Mouse (Mus musculus) heart, postnatal 4 days (tissue): ENCODE measurements around the gene G430095P16Rik. TPM values are rescaled to one million over a fixed set of nuclear protein-coding genes. Genes with fewer than 3 reads are reported as not detected.

Experiments used
- DNase-seq: peaks from one replicate; pipeline ENCODE4 v3.0.0; 2021
- total RNA-seq, 2 experiments: library from RNA; stranded (reverse); gene quantifications; 2 replicates each; pipeline ENCODE4 v1.2.3; 2021

G430095P16Rik gene
- 1 to 10 TPM; 1.1 to 1.3 TPM for total RNA-seq

DNA sequence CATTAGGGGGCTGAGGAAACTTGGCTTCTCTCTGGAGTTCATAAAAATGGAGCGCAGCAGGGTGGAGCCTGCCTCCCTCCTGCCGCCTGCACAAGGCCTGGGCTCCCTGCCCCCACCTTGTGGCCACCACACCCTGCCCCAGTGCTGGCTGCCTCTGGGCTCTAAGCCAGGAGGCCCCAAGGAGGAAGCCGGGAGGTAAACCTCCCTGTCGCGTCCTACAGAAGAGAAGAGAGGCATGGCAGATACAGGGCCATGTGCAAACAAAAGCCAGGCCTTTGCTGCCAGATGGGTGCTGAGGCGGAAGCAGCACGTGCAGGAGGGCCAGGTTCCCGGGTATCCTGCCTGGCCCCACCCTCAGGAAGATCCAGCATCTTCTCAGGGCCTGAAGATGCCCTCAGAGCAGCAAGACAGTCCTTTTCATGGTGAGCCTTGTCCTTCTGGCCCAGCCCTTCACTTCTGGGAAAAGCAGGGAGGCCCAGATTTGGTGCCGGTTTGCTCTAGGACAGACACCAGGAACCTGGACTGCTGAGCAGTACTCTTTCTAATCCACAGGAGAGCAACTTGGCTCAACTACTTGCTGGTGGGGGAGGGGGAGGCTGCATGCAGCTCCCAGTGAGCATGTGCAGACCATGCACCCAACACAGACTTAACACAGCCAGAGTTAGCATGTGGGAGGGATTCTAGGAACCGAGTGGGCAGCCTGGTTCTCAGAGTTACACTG is at the start of gene G430095P16Rik:
Gene G430095P16Rik (plus strand): TSS at position 158 of the 721 bp plus-strand sequence.
- peak; percentile 84 for DNase-seq

DNA sequence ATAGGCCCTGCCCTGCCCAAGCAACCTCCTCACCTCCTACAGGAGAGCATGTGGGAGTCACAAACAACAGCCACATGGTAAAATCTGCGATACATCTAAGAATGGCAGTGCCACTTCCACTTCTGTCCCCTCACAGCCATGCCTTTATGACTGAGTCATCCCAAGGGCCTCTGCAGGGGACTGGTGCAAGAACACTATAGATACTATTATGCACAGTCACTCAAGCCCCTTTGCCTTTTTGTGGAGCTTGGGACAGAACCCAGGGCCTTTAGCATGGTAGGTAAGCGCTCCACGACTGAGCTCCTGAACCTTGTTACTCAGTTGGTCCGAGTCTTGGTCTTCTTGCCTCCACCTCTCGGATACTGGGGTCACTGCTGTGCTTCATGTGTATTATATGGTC is 45.5 kb upstream of the G430095P16Rik start:
- DNase-seq: no peak

DNA sequence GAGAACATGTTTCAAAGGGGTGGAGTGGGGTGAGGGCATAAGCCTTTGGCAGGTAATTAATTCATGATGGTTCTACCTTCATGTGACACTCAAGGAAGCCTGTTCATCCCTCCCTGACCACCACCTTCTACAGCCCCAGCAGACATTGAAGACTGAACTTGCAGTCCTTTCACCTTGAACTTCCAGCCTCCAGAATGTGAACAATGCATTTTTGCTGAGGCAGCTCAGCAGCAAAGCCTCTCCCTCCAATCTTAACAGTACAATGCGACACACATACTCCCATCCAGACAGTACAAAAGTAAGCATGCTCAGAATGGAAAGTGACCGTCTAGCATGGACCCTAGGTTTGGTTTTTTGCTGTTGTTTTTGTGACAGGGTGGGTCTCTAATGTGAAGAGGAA is 41.3 kb upstream of the G430095P16Rik start:
- DNase-seq: no peak

- DNase-seq: no peak
Observed at GRCm38 (mm10) chr8:84682257-84682656, 40.5 kb upstream of the G430095P16Rik start.

- DNase-seq: no peak
Observed at GRCm38 (mm10) chr8:84684537-84684936, 38.3 kb upstream of the G430095P16Rik start.

- DNase-seq: no peak
Observed at GRCm38 (mm10) chr8:84686191-84687002, 36.4 kb upstream of the G430095P16Rik start, which contains the start of gene Trmt1. Gene Trmt1, plus strand, starts transcription at chr8:84686307.

- peak; percentile 43 for DNase-seq
Observed at GRCm38 (mm10) chr8:84687003-84687704, 35.7 kb upstream of the G430095P16Rik start.

DNA sequence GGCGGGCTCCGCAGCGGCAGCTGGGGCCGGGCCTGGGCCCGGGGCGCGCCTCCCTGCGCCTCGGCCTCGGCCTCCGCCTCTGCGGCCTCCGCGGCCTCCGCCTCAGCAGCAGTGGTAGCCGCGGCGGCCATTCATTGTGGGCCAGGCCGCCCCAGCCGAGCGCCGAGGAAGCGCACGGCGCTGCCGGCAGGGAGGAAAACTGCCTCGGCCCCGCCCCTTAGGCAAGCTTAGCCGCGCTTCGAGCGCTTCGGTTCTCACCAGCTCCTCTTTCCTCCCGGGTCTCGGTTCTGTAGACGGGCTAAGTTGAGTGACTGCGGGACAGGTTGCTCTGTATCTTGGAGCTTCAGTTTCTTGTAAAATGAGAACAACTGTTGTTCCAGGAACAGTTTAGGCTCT is 35.1 kb upstream of the G430095P16Rik start, which contains the start of gene Nacc1:
Gene Nacc1 (minus strand): TSS at position 158 of the 396 bp plus-strand sequence.
- peak; percentile 91 for DNase-seq

DNA sequence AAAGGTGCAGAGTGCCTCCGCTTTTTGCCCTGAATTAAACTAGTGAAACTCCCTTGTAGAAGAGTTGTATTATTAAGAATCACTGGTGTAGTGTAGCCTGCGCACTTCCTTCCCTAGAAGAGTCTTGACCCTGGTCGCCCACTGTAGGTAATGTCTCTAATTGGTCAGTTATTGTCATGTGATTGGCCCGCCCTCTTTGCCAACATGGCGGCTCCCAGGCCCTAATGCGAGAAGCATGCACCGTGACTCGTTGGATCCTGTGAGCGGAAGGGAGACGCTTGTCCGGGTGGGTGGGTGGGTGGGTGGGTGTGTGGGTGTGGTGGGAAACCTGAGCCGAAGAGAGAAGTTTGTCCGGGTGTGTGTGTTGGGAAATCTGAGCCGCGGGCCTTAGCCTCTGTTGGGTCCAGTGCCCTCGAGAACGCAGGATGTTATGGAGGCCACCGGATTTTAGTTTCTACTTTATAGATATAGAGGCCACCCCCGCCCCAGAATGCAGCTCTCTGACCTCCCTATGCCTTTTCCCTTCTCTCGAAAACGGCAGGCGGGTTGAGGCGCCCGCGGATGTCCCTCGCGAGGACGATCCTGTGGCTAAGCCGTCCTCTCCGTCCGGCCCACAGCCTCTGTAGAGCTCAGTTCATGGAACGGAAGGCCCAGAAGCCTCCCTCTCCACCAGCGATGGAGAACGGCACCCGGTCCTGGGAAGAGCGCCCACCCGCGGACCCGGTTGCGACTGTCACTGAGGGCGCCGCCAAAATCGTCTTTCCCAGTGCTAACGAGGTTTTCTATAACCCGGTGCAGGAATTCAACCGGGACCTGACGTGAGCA is 33.5 kb upstream of the G430095P16Rik start:
- DNase-seq: peak; percentile 92

DNA sequence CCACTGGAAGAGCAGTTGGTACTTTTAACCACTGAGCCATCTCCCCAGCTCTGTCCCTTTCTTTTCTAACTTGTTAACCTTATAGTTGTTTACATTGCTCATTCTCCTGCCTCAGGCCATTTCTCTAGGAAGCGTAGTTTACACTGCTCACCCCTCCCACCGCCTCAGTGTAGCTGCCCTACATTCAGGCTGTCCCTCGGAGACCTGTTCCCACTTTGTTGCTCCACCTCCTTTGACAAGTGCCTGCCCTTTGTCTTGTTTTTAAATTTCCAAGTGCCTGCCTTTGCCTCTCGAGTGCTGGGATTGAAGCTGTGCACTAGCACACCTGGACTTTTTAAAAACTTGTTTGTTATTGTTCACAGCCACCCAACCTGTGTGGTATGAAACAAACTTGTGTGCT is 29.5 kb upstream of the G430095P16Rik start:
- no peak for DNase-seq

DNA sequence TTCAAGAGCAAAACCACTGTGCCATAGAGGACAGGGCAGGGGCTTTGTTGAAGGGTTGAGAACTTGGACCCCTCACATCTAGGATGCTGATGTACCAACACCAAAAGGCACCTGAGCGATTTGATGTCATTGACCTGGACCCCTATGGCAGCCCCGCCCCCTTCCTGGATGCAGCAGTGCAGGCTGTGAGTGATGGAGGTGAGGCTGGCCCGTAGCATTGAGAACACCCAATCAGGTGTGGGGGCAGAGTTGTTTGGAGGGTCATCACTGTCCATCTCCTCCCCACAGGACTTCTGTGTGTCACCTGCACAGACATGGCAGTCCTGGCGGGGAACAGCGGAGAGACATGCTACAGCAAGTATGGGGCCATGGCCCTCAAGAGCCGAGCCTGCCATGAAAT is 27.7 kb upstream of the G430095P16Rik start:
- no peak for DNase-seq

- peak; percentile 66 for DNase-seq
Observed at GRCm38 (mm10) chr8:84697166-84698130, 25.4 kb upstream of the G430095P16Rik start.

GRCm38 (mm10) chr8:84698288-84698687 is 24.5 kb upstream of the G430095P16Rik start:
- no peak for DNase-seq

DNA sequence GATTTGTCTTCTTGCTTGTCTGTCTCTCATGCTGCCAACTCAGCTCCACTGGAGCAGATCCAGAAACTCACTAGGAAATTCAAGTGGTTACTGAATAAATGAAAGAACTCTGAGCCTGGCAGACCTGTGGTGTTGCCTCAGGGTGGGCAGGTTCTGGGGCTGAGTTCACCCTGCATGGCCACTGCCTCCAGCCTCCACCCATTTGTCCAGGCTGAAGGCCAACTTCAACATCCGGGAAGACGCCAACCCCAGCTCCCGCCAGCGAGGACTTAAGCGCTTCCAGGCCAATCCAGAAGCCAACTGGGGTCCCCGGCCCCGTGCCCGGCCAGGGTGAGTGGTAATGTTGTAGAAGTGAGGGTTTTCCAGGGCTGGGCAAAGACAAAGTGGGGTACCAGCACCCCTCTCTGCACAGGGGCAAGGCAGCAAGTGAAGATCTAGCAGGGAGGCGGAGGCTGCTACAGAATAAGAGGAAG is 23.8 kb upstream of the G430095P16Rik start:
- DNase-seq: peak; percentile 72

DNA sequence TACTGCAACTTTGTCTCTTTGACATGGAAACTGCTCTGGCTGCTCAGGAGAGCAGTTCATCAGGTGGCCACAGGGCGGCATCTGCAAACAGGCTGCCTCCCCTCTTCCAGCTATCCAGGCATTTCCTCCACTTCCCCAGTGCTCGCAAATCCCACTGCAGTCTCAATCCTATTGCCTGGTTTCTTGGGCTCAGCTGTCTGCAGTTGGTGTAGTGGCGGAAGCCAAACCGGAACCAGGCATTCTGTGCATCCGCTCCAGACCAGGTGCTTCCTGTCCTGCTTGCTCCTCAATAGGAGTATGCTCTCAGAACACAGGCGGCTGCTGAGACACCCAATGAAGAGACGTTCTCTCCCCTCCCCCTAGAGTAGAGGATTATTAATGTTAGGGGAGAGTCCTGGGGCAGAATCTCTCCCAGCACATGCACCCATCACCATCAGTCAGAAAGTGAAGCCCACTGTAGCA is 22.9 kb upstream of the G430095P16Rik start:
- DNase-seq: peak; percentile 79

DNA sequence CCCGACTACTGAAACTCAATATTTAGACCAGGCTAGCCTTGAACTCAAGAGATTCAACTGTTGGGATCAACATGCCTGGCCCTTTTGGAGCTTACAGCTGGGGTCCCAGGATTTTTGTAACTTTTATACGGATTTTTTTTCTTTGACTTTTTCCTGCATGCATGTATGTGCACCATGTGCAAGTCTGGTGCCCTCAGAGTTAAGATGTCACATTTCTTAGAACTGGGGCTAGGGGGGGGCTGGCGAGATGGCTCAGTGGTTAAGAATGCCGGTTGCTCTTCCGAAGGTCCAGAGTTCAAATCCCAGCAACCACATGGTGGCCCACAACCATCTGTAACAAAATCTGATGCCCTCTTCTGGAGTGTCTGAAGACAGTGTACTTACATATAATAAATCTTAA is 22.3 kb upstream of the G430095P16Rik start:
- DNase-seq: no peak

GRCm38 (mm10) chr8:84700941-84701911 is 21.6 kb upstream of the G430095P16Rik start, which contains the start of gene Lyl1:
Gene Lyl1, plus strand, starts transcription at chr8:84701457.
- peak; percentile 81 for DNase-seq

DNA sequence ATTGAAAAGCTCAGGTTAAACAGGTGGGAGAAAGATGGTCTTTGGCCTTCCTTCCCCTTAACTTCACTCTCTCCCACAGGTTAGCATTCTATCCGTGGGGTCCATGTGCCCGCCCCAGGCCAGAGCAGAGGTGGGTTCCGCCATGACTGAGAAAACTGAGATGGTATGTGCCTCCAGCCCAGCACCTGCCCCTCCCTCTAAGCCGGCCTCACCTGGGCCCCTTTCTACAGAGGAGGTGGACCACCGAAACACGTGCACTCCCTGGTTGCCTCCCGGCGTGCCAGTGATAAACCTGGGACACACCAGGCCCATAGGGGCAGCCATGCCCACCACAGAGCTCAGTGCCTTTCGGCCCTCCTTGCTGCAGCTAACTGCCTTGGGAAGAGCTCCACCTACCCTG is 20.2 kb upstream of the G430095P16Rik start:
- DNase-seq: no peak

- DNase-seq: no peak
Observed at GRCm38 (mm10) chr8:84702963-84703465, 19.8 kb upstream of the G430095P16Rik start.
